Mouse (Mus musculus): ENCODE measurements around the gene Rcan3. TPM values are rescaled to one million over a fixed set of nuclear protein-coding genes. Genes with fewer than 3 reads are reported as not detected.

The Rcan3 gene
- total and polyA plus RNA-seq, 2 experiments from 2014 or later: 58.4 to 82.1 TPM

DNA sequence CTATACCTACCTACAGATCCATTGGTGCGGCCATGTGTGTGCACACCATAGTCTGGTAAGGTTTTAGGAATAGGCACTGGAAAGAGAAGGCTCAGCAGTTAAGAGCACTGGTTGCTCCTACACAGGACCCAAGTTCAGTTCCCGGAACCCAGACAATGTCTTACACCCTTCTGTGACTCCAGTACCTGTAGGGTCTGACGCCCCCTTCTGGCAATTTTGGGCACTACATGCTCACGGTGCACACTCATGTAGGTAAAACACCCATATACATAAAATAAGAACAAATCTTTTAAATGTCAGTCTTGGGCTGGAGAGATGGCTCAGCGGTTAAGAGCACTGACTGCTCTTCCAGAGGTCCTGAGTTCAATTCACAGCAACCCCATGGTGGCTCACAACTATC lies 60.4 kb downstream of the Rcan3 start:
- TF ChIP-seq CTCF (IDR thresholded peaks at IDR 0.05; ENCODE audit: low read depth): peak; percentile 28; the same call in 1 of the 2 replicates
- WGBS: 82% methylated on average over 5 of the region's 5 CpGs
- H3K9me3 ChIP-seq (ENCODE audit: low read length): no peaks in the 10 kb centered on the region
- no peaks in the 10 kb centered on the region for H3K36me3 ChIP-seq (ENCODE audit: insufficient read depth, low read length)
- no peaks in the 10 kb centered on the region for H3K4me1 ChIP-seq (ENCODE audit: insufficient read depth, low read length)
- no peak overlapping the region for H3K4me2 ChIP-seq (ENCODE audit: low read depth, low read length)
- H3K4me3 ChIP-seq (ENCODE audit: low read length): no peak overlapping the region
- no peaks in the 10 kb centered on the region for H3K27me3 ChIP-seq (ENCODE audit: insufficient read depth, low read length)
- ATAC-seq: no peak
- H3K9ac ChIP-seq (replicated peaks; ENCODE audit: low read length): no peak overlapping the region
- no peak overlapping the region for H3K27ac ChIP-seq
- no peak for DNase-seq (ENCODE audit: low spot score)

DNA sequence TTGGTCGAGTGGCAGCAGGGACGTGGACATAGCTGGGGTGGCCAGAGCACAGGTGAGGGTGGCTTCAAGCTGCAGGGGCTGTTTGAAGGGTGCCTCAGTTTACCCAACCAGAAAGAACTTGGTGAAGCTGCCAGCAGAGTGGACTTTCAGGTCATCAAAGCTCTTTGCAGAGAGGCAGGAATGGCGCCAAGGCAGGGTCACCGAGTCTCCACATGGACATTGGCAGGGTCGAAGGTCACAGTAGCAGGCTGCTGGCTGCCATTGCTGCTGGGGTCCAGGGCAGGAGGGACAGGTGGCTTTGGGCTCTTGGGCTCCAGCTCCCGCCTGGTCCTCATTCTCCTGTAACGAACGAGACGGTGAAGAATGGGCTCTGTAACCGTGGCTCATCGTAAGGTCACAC lies 63.3 kb downstream of the Rcan3 start:
- H3K9ac ChIP-seq (replicated peaks; ENCODE audit: low read length): no peak overlapping the region
- H3K4me1 ChIP-seq (ENCODE audit: insufficient read depth, low read length): no peaks in the 10 kb centered on the region
- WGBS: 64% methylated on average over 11 of the region's 11 CpGs
- H3K4me3 ChIP-seq (ENCODE audit: low read length): no peak overlapping the region
- no peak overlapping the region for H3K4me2 ChIP-seq (ENCODE audit: low read depth, low read length)
- ATAC-seq: no peak
- no peak for DNase-seq (ENCODE audit: low spot score)
- H3K27me3 ChIP-seq (ENCODE audit: insufficient read depth, low read length): no peaks in the 10 kb centered on the region
- no peaks in the 10 kb centered on the region for H3K36me3 ChIP-seq (ENCODE audit: insufficient read depth, low read length)
- TF ChIP-seq CTCF (IDR thresholded peaks at IDR 0.05; ENCODE audit: low read depth): no peak
- H3K9me3 ChIP-seq (ENCODE audit: low read length): no peaks in the 10 kb centered on the region
- H3K27ac ChIP-seq: no peak overlapping the region

DNA sequence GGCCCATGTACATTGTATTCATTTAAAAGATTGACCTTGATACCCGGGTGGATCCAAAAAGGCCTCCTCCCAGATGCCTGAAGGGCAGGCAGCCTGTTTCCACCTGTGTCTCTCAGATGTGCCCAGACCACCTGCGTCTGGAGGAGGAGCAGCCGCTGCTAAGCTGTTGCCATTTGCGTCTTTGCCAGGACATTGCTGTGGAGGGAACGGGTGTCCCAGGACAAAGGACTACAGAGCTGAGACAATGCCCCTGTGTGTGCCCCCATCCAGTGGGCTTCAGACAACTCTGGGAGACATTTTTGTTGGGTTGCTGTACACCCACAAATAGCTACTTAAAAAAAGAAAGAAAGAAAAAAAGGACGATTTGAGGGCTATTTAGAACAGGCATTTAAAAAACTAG lies 70.8 kb downstream of the Rcan3 start:
- Histone ChIP-seq H3K36me3 (ENCODE audit: insufficient read depth, low read length) (no peaks in the 10 kb centered on the region), H3K4me1 (ENCODE audit: insufficient read depth, low read length) (no peaks in the 10 kb centered on the region), H3K4me2 (ENCODE audit: low read depth, low read length) (no peak overlapping the region), H3K9ac (replicated peaks; ENCODE audit: low read length) (no peak overlapping the region), H3K4me3 (ENCODE audit: low read length) (no peak overlapping the region), H3K27ac (no peak overlapping the region), H3K27me3 (ENCODE audit: insufficient read depth, low read length) (no peaks in the 10 kb centered on the region), H3K9me3 (ENCODE audit: low read length) (no peaks in the 10 kb centered on the region)
- 25% methylated on average over 6 of the region's 6 CpGs for WGBS
- ATAC-seq (peak; percentile 38; the same call in 1 of the 2 replicates), DNase-seq (ENCODE audit: low spot score) (no peak)
- TF ChIP-seq CTCF (IDR thresholded peaks at IDR 0.05; ENCODE audit: low read depth): no peak

MicroRNAs within 50 kb of the gene (microRNA counts, 519-probe panel; counts per million panel counts)
- 1,711 counts per million, percentile 21 among the panel's probes with 10 or more counts for microRNA mmu-miR-700

Small RNAs within 50 kb of the gene (microRNA-seq; reads per million reads assigned to microRNA genes)
- gene Mir700: 434 to 582 reads per million in 2 experiments

Other genes with a start within 250 kb of the Rcan3 start
- 64.7 and 70.1 TPM in 2 replicates for gene Clic4, start 161.0 kb downstream of the Rcan3 start, total RNA-seq (2014; rRNA removed)
- gene Clic4, start 161.0 kb downstream of the Rcan3 start, polyA plus RNA-seq (2015; fragmentation: Nextera tagmentation; extraction: Ambion mirVana): 57.1 and 59.7 TPM in 2 replicates
- gene Srrm1, start 80.5 kb downstream of the Rcan3 start, total RNA-seq (2014; rRNA removed): 20.8 and 21.2 TPM in 2 replicates
- 173 and 174 TPM in 2 replicates for gene Srrm1, start 80.5 kb downstream of the Rcan3 start, polyA plus RNA-seq (2015; fragmentation: Nextera tagmentation; extraction: Ambion mirVana)
- 0.75 and 6.9 TPM in 2 replicates for gene Ncmap, start 35.6 kb downstream of the Rcan3 start, total RNA-seq (2014; rRNA removed)
- 1.5 and 2.1 TPM in 2 replicates for gene Ncmap, start 35.6 kb downstream of the Rcan3 start, polyA plus RNA-seq (2015; fragmentation: Nextera tagmentation; extraction: Ambion mirVana)
- gene Stpg1, start 60.9 kb upstream of the Rcan3 start, total RNA-seq (2014; rRNA removed): 0.42 and 0.79 TPM in 2 replicates
- 0.29 and 0.71 TPM in 2 replicates for gene Stpg1, start 60.9 kb upstream of the Rcan3 start, polyA plus RNA-seq (2015; fragmentation: Nextera tagmentation; extraction: Ambion mirVana)
- gene Nipal3, start 61.2 kb upstream of the Rcan3 start, total RNA-seq (2014; rRNA removed): 97.3 and 122 TPM in 2 replicates
- 8.5 and 9.4 TPM in 2 replicates for gene Nipal3, start 61.2 kb upstream of the Rcan3 start, polyA plus RNA-seq (2015; fragmentation: Nextera tagmentation; extraction: Ambion mirVana)
- gene Grhl3, start 139.8 kb upstream of the Rcan3 start, total RNA-seq (2014; rRNA removed): 1.7 and 2.5 TPM in 2 replicates
- 1.7 and 1.8 TPM in 2 replicates for gene Grhl3, start 139.8 kb upstream of the Rcan3 start, polyA plus RNA-seq (2015; fragmentation: Nextera tagmentation; extraction: Ambion mirVana)

Data from hindbrain, postnatal 0 days (tissue).